Mouse (Mus musculus) c-Kit-positive CD71-positive TER-119-negative erythroid progenitor cells, embryonic 14.5 days (primary cell): ENCODE measurements around the gene Slc36a4.

Experiments used
- DNase-seq: peaks from one replicate; pipeline ENCODE4 v3.0.0-alpha.2; 2013; ENCODE audit warnings: low read depth

Gene Slc36a4

DNA sequence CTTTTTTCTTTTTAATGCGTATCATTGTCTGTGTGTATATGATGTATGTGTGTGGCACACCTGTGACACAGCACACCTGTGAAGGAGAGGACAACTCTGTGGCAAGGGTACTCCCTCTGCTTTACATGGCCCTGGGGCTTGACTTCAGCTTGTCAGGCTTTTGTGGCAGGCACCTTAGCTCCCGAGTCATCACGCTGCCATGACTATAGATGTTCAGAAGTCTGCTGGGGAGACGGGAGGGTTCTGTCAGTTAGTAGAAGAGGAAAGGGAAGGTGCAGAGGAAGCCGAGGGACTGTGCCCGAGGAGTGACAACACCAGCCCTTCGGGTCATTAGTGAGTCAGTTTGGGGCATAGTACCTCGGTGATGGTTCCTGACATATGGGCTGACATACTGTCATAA is 13.0 kb downstream of the Slc36a4 start:
- DNase-seq: no peak

DNA sequence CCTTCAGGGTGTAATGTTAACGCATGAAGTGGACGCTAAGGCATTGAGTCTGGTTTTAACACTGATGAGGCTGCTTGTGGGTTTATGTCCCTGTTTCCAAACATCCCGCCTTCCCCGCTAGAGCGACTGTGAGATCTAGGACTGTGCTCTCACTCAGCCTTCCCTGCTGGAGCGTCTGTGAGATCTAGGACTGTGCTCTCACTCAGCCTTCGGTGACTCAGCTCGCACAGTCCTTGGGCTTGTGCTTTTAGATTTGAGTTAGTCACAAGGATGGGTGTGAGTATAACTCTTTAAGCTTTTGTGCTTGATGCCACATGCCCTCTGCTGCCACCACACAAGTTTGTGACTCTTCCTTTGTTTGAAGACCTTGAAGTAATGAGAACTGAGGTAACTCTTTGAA is 17.6 kb downstream of the Slc36a4 start:
- DNase-seq: no peak

- DNase-seq: no peak
Measured at GRCm38 (mm10) chr9:15731758-15732748, 22.5 kb downstream of the Slc36a4 start.

DNA sequence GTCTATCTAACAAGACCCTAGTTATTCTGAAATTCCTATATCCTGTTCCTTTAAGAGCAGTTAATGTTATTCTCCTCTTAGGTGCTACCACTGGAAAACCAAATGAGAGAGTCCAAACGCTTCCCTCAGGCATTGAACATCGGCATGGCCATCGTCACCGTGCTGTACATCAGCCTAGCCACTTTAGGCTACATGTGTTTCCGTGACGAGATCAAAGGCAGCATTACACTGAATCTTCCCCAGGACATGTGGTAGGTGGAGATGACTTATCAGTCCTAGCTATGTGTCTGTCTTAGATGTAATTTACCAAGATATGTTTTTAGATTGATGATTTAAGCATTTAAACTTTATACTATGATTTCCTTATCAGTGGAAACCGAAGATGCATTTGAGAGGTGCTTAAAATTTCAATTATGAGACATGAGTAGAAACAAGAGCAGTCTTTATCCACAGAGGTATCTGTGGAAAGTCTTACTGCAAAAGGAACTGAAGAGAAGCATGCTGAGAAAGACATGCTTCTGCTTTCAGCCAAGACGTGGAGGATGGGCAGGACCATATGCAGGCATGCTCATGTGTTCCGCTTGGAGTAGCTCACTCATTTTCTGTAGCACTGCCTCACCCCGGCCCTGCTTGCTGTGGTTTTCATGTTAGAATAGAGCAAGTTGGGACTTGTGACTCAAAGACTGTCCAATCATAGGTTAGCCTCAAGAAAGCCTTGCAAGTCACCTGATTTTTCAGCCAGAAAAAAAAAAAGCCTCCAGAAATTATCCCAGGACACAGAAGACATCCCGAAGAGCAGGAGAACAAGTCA is 24.7 kb downstream of the Slc36a4 start:
- no peak for DNase-seq

- no peak for DNase-seq
Measured at GRCm38 (mm10) chr9:15734867-15735131, 25.3 kb downstream of the Slc36a4 start.

- no peak for DNase-seq
Measured at GRCm38 (mm10) chr9:15737522-15737921, 28.0 kb downstream of the Slc36a4 start.

GRCm38 (mm10) chr9:15741428-15741827 is 31.9 kb downstream of the Slc36a4 start:
- DNase-seq: no peak

DNA sequence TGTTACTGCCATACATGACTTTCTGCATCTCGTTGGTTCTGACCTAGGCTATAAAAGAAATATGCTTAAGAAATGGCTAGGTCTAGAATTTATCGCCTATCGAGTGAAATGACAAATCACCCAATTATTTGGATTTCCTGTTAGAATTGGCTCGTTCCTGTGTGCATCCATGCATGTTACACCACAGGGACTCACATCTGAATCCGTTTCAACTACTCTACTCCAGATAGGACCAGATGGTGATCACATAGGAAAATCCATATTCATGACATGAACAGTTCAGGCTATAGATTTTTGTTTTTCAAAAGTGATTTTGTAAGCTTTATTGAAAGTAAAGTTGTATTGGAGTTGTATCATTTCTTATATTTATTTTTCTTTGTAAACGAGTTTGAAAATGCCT is 32.4 kb downstream of the Slc36a4 start:
- DNase-seq: no peak

DNA sequence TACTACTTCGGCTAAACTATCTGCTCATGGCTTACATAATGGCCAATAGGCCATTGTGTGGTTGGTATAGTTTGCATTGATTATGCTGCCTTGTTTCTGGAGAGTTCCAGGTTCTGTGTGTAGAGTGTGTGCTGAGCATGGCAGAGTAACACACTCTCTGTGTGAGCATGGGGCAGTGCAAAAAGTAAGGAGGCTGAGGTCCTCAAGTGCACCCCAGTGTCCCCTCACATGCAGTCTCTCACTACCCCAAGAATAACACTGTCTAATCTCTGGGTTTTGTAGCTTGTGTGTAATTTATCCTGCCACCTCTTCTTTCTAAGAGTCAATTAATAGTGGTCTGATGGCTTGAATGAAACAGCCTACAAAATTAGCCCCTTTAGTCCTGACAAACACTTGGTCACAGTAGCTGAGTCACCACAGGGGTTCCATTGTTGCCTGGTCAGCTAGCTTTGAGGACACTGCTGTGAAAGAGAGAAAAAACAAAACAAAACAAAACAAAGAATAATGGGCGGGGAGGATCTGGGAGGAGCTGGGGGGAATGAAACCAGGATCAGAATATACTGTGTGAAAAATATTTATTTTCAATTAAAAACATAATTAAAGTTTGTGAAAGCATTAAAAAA is 36.6 kb downstream of the Slc36a4 start:
- no peak for DNase-seq

DNA sequence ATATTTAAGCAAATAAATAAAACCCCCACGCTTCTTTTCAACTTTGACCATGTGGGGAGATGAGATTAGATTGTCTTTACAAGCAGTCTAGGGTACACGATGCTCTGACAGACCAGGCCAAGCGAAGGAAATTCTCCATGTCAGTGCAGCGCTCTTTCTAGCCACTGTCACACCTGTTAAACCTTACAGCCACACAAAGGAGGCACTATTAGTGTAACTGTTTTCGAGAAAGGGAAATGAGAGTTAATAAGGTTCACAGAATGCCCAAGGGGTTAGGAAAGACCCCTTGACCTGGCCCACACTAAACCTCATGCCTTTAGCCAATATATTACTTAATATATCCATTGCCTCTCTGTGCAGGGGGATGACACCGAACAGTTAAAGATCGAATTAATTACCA is 37.1 kb downstream of the Slc36a4 start:
- DNase-seq: no peak

GRCm38 (mm10) chr9:15748383-15748782 is 38.8 kb downstream of the Slc36a4 start:
- no peak for DNase-seq

DNA sequence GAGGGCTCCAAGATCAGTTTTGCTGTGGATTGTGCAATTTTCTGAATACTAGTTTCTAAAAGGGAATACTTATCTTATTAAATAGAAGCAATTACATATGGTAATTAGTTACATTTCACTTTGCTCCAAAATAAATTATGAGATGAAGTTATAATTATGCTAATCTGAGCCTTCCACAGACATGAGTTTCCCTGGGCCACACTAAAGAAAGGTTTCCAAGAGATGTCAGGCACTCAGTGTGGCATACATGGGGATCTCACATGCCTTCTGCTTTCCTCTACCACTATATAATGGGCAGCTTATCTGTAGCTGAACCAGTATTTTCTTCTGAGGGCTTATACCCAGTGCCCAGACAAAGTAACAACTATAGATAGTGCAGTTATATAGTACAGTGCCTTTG is 49.8 kb downstream of the Slc36a4 start:
- DNase-seq: no peak

DNA sequence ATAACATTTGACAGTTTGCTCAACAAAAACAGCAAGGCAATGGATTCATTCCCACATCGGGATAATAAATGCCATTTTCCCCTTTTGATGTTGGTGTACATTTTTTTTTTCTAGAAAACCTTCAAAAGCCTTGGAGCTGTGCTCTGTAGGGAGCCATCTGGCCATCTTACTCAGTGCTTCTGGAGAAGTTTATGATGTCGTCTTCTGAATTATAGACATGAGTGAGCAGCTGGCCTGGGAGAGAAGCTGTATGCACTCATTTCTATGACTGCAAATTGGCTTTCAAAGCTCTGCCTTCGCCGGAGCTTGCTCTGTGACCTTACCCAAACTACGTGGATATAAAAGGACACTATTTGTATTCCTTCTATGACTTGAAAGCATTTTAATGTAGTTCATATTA is 56.8 kb downstream of the Slc36a4 start:
- no peak for DNase-seq

GRCm38 (mm10) chr9:15766821-15767220 is 57.3 kb downstream of the Slc36a4 start:
- no peak for DNase-seq

GRCm38 (mm10) chr9:15772766-15773165 is 63.2 kb downstream of the Slc36a4 start:
- no peak for DNase-seq

DNA sequence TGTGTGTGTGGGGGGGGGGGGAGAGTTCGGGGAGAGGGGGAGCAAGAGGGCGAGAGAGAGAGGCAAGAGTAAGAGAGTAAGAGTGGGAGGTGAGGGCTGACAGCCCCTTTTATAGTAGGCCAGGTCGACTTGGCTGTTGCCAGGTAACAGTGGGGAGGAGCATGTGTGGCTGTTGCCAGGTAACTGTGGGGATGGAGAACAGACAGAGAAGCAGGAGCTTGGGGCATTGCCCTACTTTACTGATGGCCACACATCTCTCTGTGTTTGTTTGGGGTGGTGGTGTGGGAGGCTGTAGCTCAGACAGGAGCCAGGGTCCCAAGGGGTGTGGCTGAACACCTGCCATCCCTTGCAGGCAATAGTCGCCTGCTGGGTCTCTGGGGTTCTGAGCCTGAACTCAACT is 63.9 kb downstream of the Slc36a4 start:
- no peak for DNase-seq

GRCm38 (mm10) chr9:15774911-15775310 is 65.4 kb downstream of the Slc36a4 start:
- DNase-seq: no peak

DNA sequence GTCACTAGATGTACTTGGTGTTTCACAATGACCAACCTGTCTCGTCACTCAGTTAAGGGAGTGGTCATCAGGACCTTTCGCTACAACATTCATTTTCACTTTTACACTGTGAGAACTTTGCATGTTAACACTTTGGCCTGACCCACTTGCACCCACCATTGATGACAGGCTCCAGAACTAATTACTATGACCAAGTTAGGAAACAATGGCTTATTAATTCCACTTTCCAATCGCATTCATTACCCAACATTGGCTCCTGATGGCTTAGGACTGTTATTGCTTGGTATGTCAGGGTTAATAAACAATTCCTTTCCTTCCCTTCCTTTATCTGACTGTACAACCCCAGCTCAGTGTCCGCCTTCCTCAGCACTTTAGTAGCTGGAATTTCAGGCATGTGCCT is 72.4 kb downstream of the Slc36a4 start:
- DNase-seq: no peak

DNA sequence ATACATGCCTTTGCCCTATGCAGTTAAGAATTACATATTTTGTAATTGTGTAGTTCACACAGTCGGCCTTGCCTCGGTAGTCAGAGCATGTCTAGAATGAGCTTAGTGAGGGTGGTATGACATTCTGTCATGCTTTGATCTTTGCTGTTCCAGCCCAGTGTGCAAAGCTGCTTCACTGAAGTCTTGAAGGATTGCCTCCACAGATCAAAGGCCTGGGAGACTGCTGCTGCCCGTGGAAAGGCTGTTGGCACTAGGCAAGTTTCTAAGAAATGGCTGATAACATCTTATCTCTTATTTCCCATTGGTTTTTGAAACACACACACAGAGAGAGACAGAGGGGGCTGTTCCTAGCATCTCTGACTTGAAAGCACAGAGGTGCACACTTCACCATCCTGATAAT is 76.7 kb downstream of the Slc36a4 start:
- no peak for DNase-seq

- DNase-seq: no peak
Measured at GRCm38 (mm10) chr9:15786610-15787009, 77.1 kb downstream of the Slc36a4 start.

DNA sequence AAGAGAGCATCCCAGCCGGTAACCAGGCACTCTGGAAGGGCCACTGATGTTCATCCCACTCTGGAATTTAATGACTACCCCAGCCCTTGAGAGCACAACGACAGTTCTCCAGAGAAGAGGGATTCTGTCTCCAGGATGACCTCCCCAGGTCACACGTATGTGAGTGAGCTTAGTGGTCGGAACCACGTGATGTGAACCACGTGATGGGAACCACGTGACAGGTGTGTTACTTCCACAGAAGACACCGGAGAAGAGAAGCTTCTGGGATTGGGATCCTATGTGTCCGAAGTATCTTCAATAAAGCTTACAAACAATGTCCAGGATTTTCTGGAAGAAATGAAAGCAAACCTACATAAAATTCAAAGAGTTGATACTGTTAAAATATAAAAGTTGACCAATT is 82.5 kb downstream of the Slc36a4 start:
- no peak for DNase-seq
